Mouse (Mus musculus): ENCODE measurements around the gene Tff1. TPM values are rescaled to one million over a fixed set of nuclear protein-coding genes. Genes with fewer than 3 reads are reported as not detected.

The Tff1 gene
- polyA plus RNA-seq, 1 experiment from 2014 or later = not detected

- H3K36me3 ChIP-seq (ENCODE audit: control insufficient read depth, insufficient read depth, low read length) = no peaks in the 10 kb centered on the region
- no peak overlapping the region for H3K9ac ChIP-seq (ENCODE audit: low read depth, low read length)
- no peak for ATAC-seq
- H3K9me3 ChIP-seq (ENCODE audit: control insufficient read depth, low read length) = no peaks in the 10 kb centered on the region
- no peaks in the 10 kb centered on the region for H3K27me3 ChIP-seq (replicated peaks; ENCODE audit: control insufficient read depth, insufficient read depth, low read length)
- WGBS = 89% methylated on average over 2 of the region's 2 CpGs
- H3K27ac ChIP-seq (ENCODE audit: low read depth, low read length) = no peak overlapping the region
- H3K4me3 ChIP-seq (ENCODE audit: low read length) = no peak overlapping the region
- H3K4me2 ChIP-seq (ENCODE audit: low read length) = no peak overlapping the region
- H3K4me1 ChIP-seq (ENCODE audit: control insufficient read depth, insufficient read depth, low read depth, low read length) = no peaks in the 10 kb centered on the region
Observed at GRCm38 (mm10) chr17:31163821-31164220, 1.3 kb downstream of the Tff1 start.

GRCm38 (mm10) chr17:31162607-31163006 is 2.5 kb downstream of the Tff1 start:
- Histone ChIP-seq H3K4me1 (ENCODE audit: control insufficient read depth, insufficient read depth, low read depth, low read length) (no peaks in the 10 kb centered on the region), H3K27me3 (replicated peaks; ENCODE audit: control insufficient read depth, insufficient read depth, low read length) (no peaks in the 10 kb centered on the region), H3K36me3 (ENCODE audit: control insufficient read depth, insufficient read depth, low read length) (no peaks in the 10 kb centered on the region), H3K4me3 (ENCODE audit: low read length) (no peak overlapping the region), H3K9ac (ENCODE audit: low read depth, low read length) (no peak overlapping the region), H3K27ac (ENCODE audit: low read depth, low read length) (no peak overlapping the region), H3K9me3 (ENCODE audit: control insufficient read depth, low read length) (no peaks in the 10 kb centered on the region), H3K4me2 (ENCODE audit: low read length) (no peak overlapping the region)
- no peak for ATAC-seq
- 86% methylated on average over 12 of the region's 12 CpGs for WGBS

- H3K4me3 ChIP-seq (ENCODE audit: low read length) = no peak overlapping the region
- no peak overlapping the region for H3K4me2 ChIP-seq (ENCODE audit: low read length)
- no peak overlapping the region for H3K9ac ChIP-seq (ENCODE audit: low read depth, low read length)
- H3K27ac ChIP-seq (ENCODE audit: low read depth, low read length) = no peak overlapping the region
- H3K4me1 ChIP-seq (ENCODE audit: control insufficient read depth, insufficient read depth, low read depth, low read length) = no peaks in the 10 kb centered on the region
- H3K9me3 ChIP-seq (ENCODE audit: control insufficient read depth, low read length) = no peaks in the 10 kb centered on the region
- no peak for ATAC-seq
- 65% methylated on average over 4 of the region's 4 CpGs for WGBS
- no peaks in the 10 kb centered on the region for H3K27me3 ChIP-seq (replicated peaks; ENCODE audit: control insufficient read depth, insufficient read depth, low read length)
- H3K36me3 ChIP-seq (ENCODE audit: control insufficient read depth, insufficient read depth, low read length) = no peaks in the 10 kb centered on the region
Observed at GRCm38 (mm10) chr17:31160291-31160690, 4.8 kb downstream of the Tff1 start.

GRCm38 (mm10) chr17:31157921-31158320 is 7.2 kb downstream of the Tff1 start:
- Histone ChIP-seq H3K36me3 (ENCODE audit: control insufficient read depth, insufficient read depth, low read length) (no peaks in the 10 kb centered on the region), H3K9ac (ENCODE audit: low read depth, low read length) (no peak overlapping the region), H3K27ac (ENCODE audit: low read depth, low read length) (no peak overlapping the region), H3K4me2 (ENCODE audit: low read length) (no peak overlapping the region), H3K27me3 (replicated peaks; ENCODE audit: control insufficient read depth, insufficient read depth, low read length) (no peaks in the 10 kb centered on the region), H3K4me1 (ENCODE audit: control insufficient read depth, insufficient read depth, low read depth, low read length) (no peaks in the 10 kb centered on the region), H3K4me3 (ENCODE audit: low read length) (no peak overlapping the region), H3K9me3 (ENCODE audit: control insufficient read depth, low read length) (no peaks in the 10 kb centered on the region)
- ATAC-seq = no peak
- 81% methylated on average over 6 of the region's 6 CpGs for WGBS

- Histone ChIP-seq H3K4me2 (ENCODE audit: low read length) (no peak overlapping the region), H3K9ac (ENCODE audit: low read depth, low read length) (no peak overlapping the region), H3K9me3 (ENCODE audit: control insufficient read depth, low read length) (no peaks in the 10 kb centered on the region; the same call in 1 of the 2 replicates), H3K4me3 (ENCODE audit: low read length) (no peak overlapping the region), H3K4me1 (ENCODE audit: control insufficient read depth, insufficient read depth, low read depth, low read length) (no peaks in the 10 kb centered on the region), H3K36me3 (ENCODE audit: control insufficient read depth, insufficient read depth, low read length) (no peaks in the 10 kb centered on the region), H3K27ac (ENCODE audit: low read depth, low read length) (no peak overlapping the region), H3K27me3 (replicated peaks; ENCODE audit: control insufficient read depth, insufficient read depth, low read length) (no peaks in the 10 kb centered on the region)
- 79% methylated on average over 8 of the region's 8 CpGs for WGBS
- ATAC-seq = no peak
Observed at GRCm38 (mm10) chr17:31153785-31154184, 11.3 kb downstream of the Tff1 start.

- no peak overlapping the region for H3K9ac ChIP-seq (ENCODE audit: low read depth, low read length)
- H3K36me3 ChIP-seq (ENCODE audit: control insufficient read depth, insufficient read depth, low read length) = no peaks in the 10 kb centered on the region
- H3K27ac ChIP-seq (ENCODE audit: low read depth, low read length) = no peak overlapping the region
- no peaks in the 10 kb centered on the region for H3K27me3 ChIP-seq (replicated peaks; ENCODE audit: control insufficient read depth, insufficient read depth, low read length)
- no peak for ATAC-seq
- H3K4me1 ChIP-seq (ENCODE audit: control insufficient read depth, insufficient read depth, low read depth, low read length) = no peaks in the 10 kb centered on the region
- H3K4me2 ChIP-seq (ENCODE audit: low read length) = no peak overlapping the region
- 86% methylated on average over 9 of the region's 9 CpGs for WGBS
- no peak overlapping the region for H3K4me3 ChIP-seq (ENCODE audit: low read length)
- no peaks in the 10 kb centered on the region; the same call in 1 of the 2 replicates for H3K9me3 ChIP-seq (ENCODE audit: control insufficient read depth, low read length)
Observed at GRCm38 (mm10) chr17:31152966-31153499, 12.0 kb downstream of the Tff1 start.

GRCm38 (mm10) chr17:31152512-31152911 is 12.6 kb downstream of the Tff1 start:
- H3K4me1 ChIP-seq (ENCODE audit: control insufficient read depth, insufficient read depth, low read depth, low read length) = no peaks in the 10 kb centered on the region
- H3K4me2 ChIP-seq (ENCODE audit: low read length) = no peak overlapping the region
- H3K36me3 ChIP-seq (ENCODE audit: control insufficient read depth, insufficient read depth, low read length) = no peaks in the 10 kb centered on the region
- no peak overlapping the region for H3K9ac ChIP-seq (ENCODE audit: low read depth, low read length)
- no peaks in the 10 kb centered on the region for H3K27me3 ChIP-seq (replicated peaks; ENCODE audit: control insufficient read depth, insufficient read depth, low read length)
- ATAC-seq = no peak
- 34% methylated on average over 5 of the region's 5 CpGs for WGBS
- H3K9me3 ChIP-seq (ENCODE audit: control insufficient read depth, low read length) = no peaks in the 10 kb centered on the region; the same call in 1 of the 2 replicates
- H3K4me3 ChIP-seq (ENCODE audit: low read length) = no peak overlapping the region
- no peak overlapping the region for H3K27ac ChIP-seq (ENCODE audit: low read depth, low read length)

- Histone ChIP-seq H3K27me3 (replicated peaks; ENCODE audit: control insufficient read depth, insufficient read depth, low read length) (no peaks in the 10 kb centered on the region), H3K9me3 (ENCODE audit: control insufficient read depth, low read length) (no peaks in the 10 kb centered on the region; the same call in 1 of the 2 replicates), H3K36me3 (ENCODE audit: control insufficient read depth, insufficient read depth, low read length) (no peaks in the 10 kb centered on the region), H3K9ac (ENCODE audit: low read depth, low read length) (no peak overlapping the region), H3K4me2 (ENCODE audit: low read length) (no peak overlapping the region), H3K4me1 (ENCODE audit: control insufficient read depth, insufficient read depth, low read depth, low read length) (no peaks in the 10 kb centered on the region), H3K4me3 (ENCODE audit: low read length) (no peak overlapping the region), H3K27ac (ENCODE audit: low read depth, low read length) (no peak overlapping the region)
- 84% methylated on average over 9 of the region's 9 CpGs for WGBS
- no peak for ATAC-seq
Observed at GRCm38 (mm10) chr17:31145998-31146397, 19.1 kb downstream of the Tff1 start.

- Histone ChIP-seq H3K27me3 (replicated peaks; ENCODE audit: control insufficient read depth, insufficient read depth, low read length) (no peaks in the 10 kb centered on the region), H3K4me3 (ENCODE audit: low read length) (no peak within 1 kb of the TSS), H3K9me3 (ENCODE audit: control insufficient read depth, low read length) (no peaks in the 10 kb centered on the region; the same call in 1 of the 2 replicates), H3K27ac (ENCODE audit: low read depth, low read length) (no peak within 1 kb of the TSS), H3K9ac (ENCODE audit: low read depth, low read length) (no peak within 1 kb of the TSS), H3K4me2 (ENCODE audit: low read length) (no peak within 1 kb of the TSS), H3K36me3 (ENCODE audit: control insufficient read depth, insufficient read depth, low read length) (no peaks in the 10 kb centered on the region), H3K4me1 (ENCODE audit: control insufficient read depth, insufficient read depth, low read depth, low read length) (no peaks in the 10 kb centered on the region)
- 62% methylated on average over 15 of the region's 15 CpGs for WGBS
- no peak for ATAC-seq
Observed at GRCm38 (mm10) chr17:31144040-31145037, 20.7 kb downstream of the Tff1 start, which contains the start of gene Tff2. Tff2 (minus strand) TSS chr17:31144282.

Measured in hindbrain, embryonic 16.5 days (tissue).